Mouse (Mus musculus): ENCODE measurements around the gene Arhgap22. TPM values are rescaled to one million over a fixed set of nuclear protein-coding genes. Genes with fewer than 3 reads are reported as not detected.

Arhgap22 gene
- total and polyA plus RNA-seq, 3 experiments = 0.17 to 0.39 (median 0.29) TPM

DNA sequence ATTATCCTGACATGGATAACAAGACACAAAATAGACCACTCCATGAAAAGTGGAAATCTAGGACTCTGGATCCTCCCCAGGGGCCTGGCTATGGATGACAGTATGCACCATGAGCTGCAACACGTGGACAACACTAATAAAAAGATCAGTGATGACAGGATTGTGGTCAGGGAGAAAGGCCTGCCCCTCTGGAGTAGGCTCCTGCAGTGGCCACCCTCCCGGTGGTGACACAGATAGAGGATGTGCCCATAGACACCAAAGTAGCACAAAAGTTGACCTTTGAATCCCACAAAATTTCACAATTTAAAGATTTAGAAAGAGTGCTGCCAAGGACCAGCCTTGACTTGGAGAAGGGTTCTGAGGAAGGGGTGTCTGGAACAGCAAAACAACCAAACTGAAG, 29.4 kb downstream of the Arhgap22 start:
- H3K9ac ChIP-seq (ENCODE audit: insufficient read depth, low read depth) = no peak overlapping the region
- DNase-seq (ENCODE audit: extremely low read depth) = no peak
- dilution Hi-C loops (cut with MboI; ENCODE audit: extremely low pct_ligation_motif_present, extremely low pct_unique_long_range_greater_than_20kb, low sequenced_read_pairs) (no loop called here), in situ Hi-C loops (cut with MboI; ENCODE audit: low pct_ligation_motif_present, low pct_unique_long_range_greater_than_20kb, low sequenced_read_pairs) (no loop called here)
- peaks cover 7% of the 10 kb centered on the region for H3K9me3 ChIP-seq (replicated peaks; ENCODE audit: low read length)
- H3K4me1 ChIP-seq (ENCODE audit: control insufficient read depth in 1 of 2, insufficient read depth in 2 of 2) = peaks cover 0 to 12% of the 10 kb centered on the region in 2 experiments; a peak in 2 of 4 replicates
- H3K27ac ChIP-seq (ENCODE audit: insufficient read depth, low read depth) = no peak overlapping the region
- TF ChIP-seq RCOR1 (conservative IDR thresholded peaks at IDR 0.05; ENCODE audit: low read depth, low read length) (no peak), HCFC1 (IDR thresholded peaks at IDR 0.05; ENCODE audit: low read depth, low read length) (no peak), ELF1 (IDR thresholded peaks at IDR 0.05; ENCODE audit: low read depth, low read length) (no peak), MAX (IDR thresholded peaks at IDR 0.05; ENCODE audit: low read length) (no peak), UBTF (IDR thresholded peaks at IDR 0.05; ENCODE audit: low read depth, low read length) (no peak), ZNF384 (IDR thresholded peaks at IDR 0.05; ENCODE audit: low read depth, low read length) (no peak), MEF2A (IDR thresholded peaks at IDR 0.05; ENCODE audit: borderline replicate concordance, low read depth, low read length) (no peak), MYC (IDR thresholded peaks at IDR 0.05; ENCODE audit: low read depth, low read length) (no peak), CHD1 (IDR thresholded peaks at IDR 0.05; ENCODE audit: low read depth, low read length) (no peak), MAZ (IDR thresholded peaks at IDR 0.05; ENCODE audit: low read depth, low read length) (no peak), TBP (conservative IDR thresholded peaks at IDR 0.05; ENCODE audit: low read depth, low read length) (no peak), POLR2A (IDR thresholded peaks at IDR 0.05; ENCODE audit: low read depth, low read length) (no peak), EP300 (IDR thresholded peaks at IDR 0.05; ENCODE audit: low read length) (no peak), TCF12 (IDR thresholded peaks at IDR 0.05; ENCODE audit: low read depth, low read length) (no peak), RAD21 (IDR thresholded peaks at IDR 0.05; ENCODE audit: low read depth, low read length) (no peak), MXI1 (IDR thresholded peaks at IDR 0.05; ENCODE audit: low read depth, low read length) (no peak)
- H3K4me2 ChIP-seq (ENCODE audit: insufficient read depth, low read depth, poor library complexity, severe bottlenecking) = no peak overlapping the region
- H3K27me3 ChIP-seq (replicated peaks) = peaks cover 15% of the 10 kb centered on the region
- no peak overlapping the region for H3K4me3 ChIP-seq (replicated peaks in 1 of 3; ENCODE audit: low read depth in 2 of 3, low read length in 2 of 3, poor library complexity in 1 of 3)
- no peaks in the 10 kb centered on the region for H3K36me3 ChIP-seq (replicated peaks in 1 of 2; ENCODE audit: control insufficient read depth in 1 of 2, insufficient read depth in 1 of 2, low read length in 1 of 2)
- no peaks in the 10 kb centered on the region for H3K79me2 ChIP-seq (replicated peaks; ENCODE audit: control insufficient read depth, extremely low read depth, insufficient read depth, poor library complexity, severe bottlenecking)

DNA sequence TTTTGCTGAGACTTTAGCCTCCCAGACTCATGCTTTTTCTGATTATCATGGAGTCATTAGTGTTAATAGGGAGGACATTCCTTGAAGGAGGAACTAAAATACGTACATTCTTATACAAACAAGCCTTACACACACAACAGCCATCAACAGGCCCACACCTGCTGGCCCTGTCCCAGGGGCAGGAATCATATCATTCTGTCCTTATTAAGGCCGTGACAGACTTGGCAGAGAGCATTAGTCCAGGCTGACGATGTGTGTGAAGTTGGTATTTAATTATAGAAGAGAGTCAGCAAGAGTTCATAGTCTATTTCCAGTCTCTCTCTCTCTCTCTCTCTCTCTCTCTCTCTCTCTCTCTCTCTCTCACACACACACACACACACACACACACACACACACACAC, 30.7 kb downstream of the Arhgap22 start:
- peaks cover 7% of the 10 kb centered on the region for H3K9me3 ChIP-seq (replicated peaks; ENCODE audit: low read length)
- H3K4me3 ChIP-seq (replicated peaks in 1 of 3; ENCODE audit: low read depth in 2 of 3, low read length in 2 of 3, poor library complexity in 1 of 3) = no peak overlapping the region
- dilution Hi-C loops (cut with MboI; ENCODE audit: extremely low pct_ligation_motif_present, extremely low pct_unique_long_range_greater_than_20kb, low sequenced_read_pairs) (no loop called here), in situ Hi-C loops (cut with MboI; ENCODE audit: low pct_ligation_motif_present, low pct_unique_long_range_greater_than_20kb, low sequenced_read_pairs) (no loop called here)
- H3K4me1 ChIP-seq (ENCODE audit: control insufficient read depth in 1 of 2, insufficient read depth in 2 of 2) = peaks cover 0 to 15% of the 10 kb centered on the region in 2 experiments; a peak in 2 of 4 replicates
- no peaks in the 10 kb centered on the region for H3K79me2 ChIP-seq (replicated peaks; ENCODE audit: control insufficient read depth, extremely low read depth, insufficient read depth, poor library complexity, severe bottlenecking)
- no peak overlapping the region for H3K27ac ChIP-seq (ENCODE audit: insufficient read depth, low read depth)
- no peak overlapping the region for H3K4me2 ChIP-seq (ENCODE audit: insufficient read depth, low read depth, poor library complexity, severe bottlenecking)
- no peak overlapping the region for H3K9ac ChIP-seq (ENCODE audit: insufficient read depth, low read depth)
- no peak for DNase-seq (ENCODE audit: extremely low read depth)
- TF ChIP-seq SMC3 (IDR thresholded peaks at IDR 0.05; ENCODE audit: low read depth, low read length) (no peak), POLR2A (IDR thresholded peaks at IDR 0.05; ENCODE audit: low read depth, low read length) (no peak), ETS1 (conservative IDR thresholded peaks at IDR 0.05; ENCODE audit: low read depth, low read length) (no peak), IRF4 (IDR thresholded peaks at IDR 0.05; ENCODE audit: low read depth, low read length) (no peak), CHD2 (IDR thresholded peaks at IDR 0.05; ENCODE audit: low read length) (no peak), GABPA (IDR thresholded peaks at IDR 0.05; ENCODE audit: insufficient replicate concordance, low read depth, low read length) (no peak), USF1 (IDR thresholded peaks at IDR 0.05; ENCODE audit: low read depth, low read length) (no peak), NELFE (IDR thresholded peaks at IDR 0.05; ENCODE audit: low read depth, low read length) (no peak), NRF1 (IDR thresholded peaks at IDR 0.05; ENCODE audit: low read depth, low read length) (no peak), MYC (IDR thresholded peaks at IDR 0.05; ENCODE audit: low read depth, low read length) (no peak), SIN3A (IDR thresholded peaks at IDR 0.05; ENCODE audit: low read length) (no peak), MEF2A (IDR thresholded peaks at IDR 0.05; ENCODE audit: borderline replicate concordance, low read depth, low read length) (no peak), ZC3H11A (IDR thresholded peaks at IDR 0.05; ENCODE audit: low read depth, low read length) (no peak), ZKSCAN1 (IDR thresholded peaks at IDR 0.05; ENCODE audit: borderline replicate concordance, low read depth, low read length) (no peak), ELF1 (IDR thresholded peaks at IDR 0.05; ENCODE audit: low read depth, low read length) (no peak), JUN (IDR thresholded peaks at IDR 0.05; ENCODE audit: insufficient read depth, low read depth, low read length) (no peak), BHLHE40 (IDR thresholded peaks at IDR 0.05; ENCODE audit: low read depth, low read length) (no peak)
- no peaks in the 10 kb centered on the region for H3K36me3 ChIP-seq (replicated peaks in 1 of 2; ENCODE audit: control insufficient read depth in 1 of 2, insufficient read depth in 1 of 2, low read length in 1 of 2)
- peaks cover 13% of the 10 kb centered on the region for H3K27me3 ChIP-seq (replicated peaks)

Data from CH12.LX (cell line).